Mouse (Mus musculus) B cell, adult 62 days (primary cell): ENCODE data around the gene Nipsnap3a. TPM values are rescaled to one million over a fixed set of nuclear protein-coding genes. Genes with fewer than 3 reads are reported as not detected.

Experiments
- total RNA-seq: library from RNA; stranded (reverse); gene quantifications from 4 replicates; pipeline ENCODE4 v1.2.4, GENCODE M21; 2023

Nipsnap3a gene
- not detected in 4 replicates for total RNA-seq

GRCm38 (mm10) chr4:52989248-52989647 is at the start of gene Nipsnap3a:
Gene Nipsnap3a (plus strand): TSS chr4:52989272.

DNA sequence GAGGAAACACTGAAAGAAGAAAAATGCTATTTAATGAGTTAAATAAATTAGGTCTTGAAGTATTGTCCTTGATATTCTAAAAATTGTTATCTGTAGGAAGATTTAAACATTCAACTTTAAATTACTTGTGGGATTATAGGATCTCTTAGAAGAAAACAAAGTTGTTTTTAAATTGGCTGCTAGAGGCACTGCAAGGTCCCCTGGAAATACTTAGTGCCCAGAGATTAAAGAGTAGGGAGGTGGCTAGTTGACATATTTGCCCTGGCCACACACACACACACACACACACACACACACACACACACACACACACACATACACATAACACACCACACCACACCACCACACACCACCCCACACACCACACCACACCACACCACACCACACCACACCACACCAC is 24.8 kb upstream of the Nipsnap3a start, which contains the start of gene Olfr270:
Gene Olfr270 (plus strand): TSS at position 301 of the 400 bp plus-strand sequence.

DNA sequence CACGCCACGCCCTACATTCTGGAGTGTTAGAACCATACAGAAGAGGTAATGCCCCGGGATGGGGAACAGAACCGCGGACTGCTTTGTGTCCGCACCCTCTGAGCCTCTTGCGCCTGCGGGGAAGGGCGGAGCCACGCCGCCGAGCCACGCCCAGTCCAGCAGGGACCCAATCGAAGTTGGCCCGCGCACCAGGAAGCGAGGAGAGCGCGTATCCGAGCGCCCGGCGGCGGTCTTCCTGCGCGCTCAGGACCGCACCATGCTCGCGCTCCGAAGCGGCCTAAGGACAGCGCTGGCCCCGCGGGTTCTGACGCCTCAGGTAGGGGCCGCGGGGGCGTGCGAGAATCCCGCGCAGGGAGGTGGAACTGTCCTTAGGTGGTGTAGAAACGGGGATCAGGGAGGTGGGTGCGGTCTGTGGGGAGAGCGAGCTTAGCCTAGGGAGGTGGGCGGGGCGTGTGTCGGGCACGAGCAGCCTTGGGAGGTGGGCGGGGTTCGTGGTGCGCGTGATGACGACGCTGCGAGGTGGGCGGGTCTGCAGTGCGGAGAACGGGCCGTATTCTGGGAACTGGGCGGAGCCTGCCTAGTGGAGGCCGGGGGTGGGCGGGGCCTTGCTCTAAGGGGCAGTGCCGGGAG is 22.8 kb downstream of the Nipsnap3a start, which contains the start of gene Nipsnap3b:
Gene Nipsnap3b (plus strand): TSS at position 149 of the 630 bp plus-strand sequence.

Other genes with a start within 250 kb of the Nipsnap3a start
- not detected in 4 replicates for gene Olfr275, start 174.7 kb upstream of the Nipsnap3a start, total RNA-seq
- not detected in 4 replicates for gene Olfr273, start 130.0 kb upstream of the Nipsnap3a start, total RNA-seq
- gene Olfr272, start 70.1 kb upstream of the Nipsnap3a start, total RNA-seq, result not detected in 4 replicates
- gene Olfr270, start 24.7 kb upstream of the Nipsnap3a start, total RNA-seq, result not detected in 4 replicates
- 38.8 to 50.7 TPM (median 46.8 TPM) in 4 replicates for gene Nipsnap3b, start 22.6 kb downstream of the Nipsnap3a start, total RNA-seq
- 93.6 to 99.6 TPM (median 98.1 TPM) in 4 replicates for gene Abca1, start 170.6 kb downstream of the Nipsnap3a start, total RNA-seq